Mouse (Mus musculus): ENCODE measurements around the gene Klhl6. TPM values are rescaled to one million over a fixed set of nuclear protein-coding genes. Genes with fewer than 3 reads are reported as not detected.
A peak's percentile ranks its signal among the peaks of the same experiment; 100 is the strongest.

Gene Klhl6
- polyA plus RNA-seq, 1 experiment from 2014 or later: 3.9 TPM

- Histone ChIP-seq H3K9me3 (no peaks in the 10 kb centered on the region), H3K4me2 (no peak overlapping the region), H3K27ac (replicated peaks) (no peak overlapping the region), H3K27me3 (no peaks in the 10 kb centered on the region), H3K36me3 (no peaks in the 10 kb centered on the region), H3K4me1 (replicated peaks) (no peaks in the 10 kb centered on the region), H3K4me3 (no peak overlapping the region), H3K9ac (no peak overlapping the region)
- 87% methylated on average over 2 of the region's 2 CpGs for WGBS
- ATAC-seq (ENCODE audit: low FRiP score, low read depth): no peak
Measured at GRCm38 (mm10) chr16:19984884-19985643, 2.2 kb upstream of the Klhl6 start.

GRCm38 (mm10) chr16:19983559-19983958 lies 722 bp upstream of the Klhl6 start:
- Histone ChIP-seq H3K4me1 (replicated peaks) (no peaks in the 10 kb centered on the region), H3K27me3 (no peaks in the 10 kb centered on the region), H3K36me3 (no peaks in the 10 kb centered on the region), H3K4me3 (no peak overlapping the region), H3K27ac (replicated peaks) (no peak overlapping the region), H3K9me3 (no peaks in the 10 kb centered on the region), H3K4me2 (no peak overlapping the region), H3K9ac (no peak overlapping the region)
- no peak for ATAC-seq (ENCODE audit: low FRiP score, low read depth)
- WGBS: 84% methylated on average over 4 of the region's 4 CpGs

- ATAC-seq (ENCODE audit: low FRiP score, low read depth): no peak
- H3K4me3 ChIP-seq: no peak overlapping the region
- peak overlapping the region; percentile 21; the same call in 1 of the 2 replicates for H3K4me2 ChIP-seq
- no peak overlapping the region for H3K9ac ChIP-seq
- H3K27me3 ChIP-seq: no peaks in the 10 kb centered on the region
- whole genome bisulfite sequencing: 80% methylated on average over 2 of the region's 2 CpGs
- H3K4me1 ChIP-seq (replicated peaks): no peaks in the 10 kb centered on the region
- no peaks in the 10 kb centered on the region for H3K9me3 ChIP-seq
- no peak overlapping the region for H3K27ac ChIP-seq (replicated peaks)
- H3K36me3 ChIP-seq: no peaks in the 10 kb centered on the region
Measured at GRCm38 (mm10) chr16:19981684-19982083, 1.2 kb downstream of the Klhl6 start.

- no peak overlapping the region for H3K4me2 ChIP-seq
- no peaks in the 10 kb centered on the region for H3K9me3 ChIP-seq
- no peaks in the 10 kb centered on the region for H3K36me3 ChIP-seq
- H3K27me3 ChIP-seq: no peaks in the 10 kb centered on the region
- no peak for ATAC-seq (ENCODE audit: low FRiP score, low read depth)
- no peak overlapping the region for H3K27ac ChIP-seq (replicated peaks)
- 93% methylated on average over 3 of the region's 3 CpGs for WGBS
- H3K4me3 ChIP-seq: no peak overlapping the region
- no peak overlapping the region for H3K9ac ChIP-seq
- H3K4me1 ChIP-seq (replicated peaks): no peaks in the 10 kb centered on the region
Measured at GRCm38 (mm10) chr16:19981006-19981405, 1.8 kb downstream of the Klhl6 start.

GRCm38 (mm10) chr16:19979755-19980154 lies 3.1 kb downstream of the Klhl6 start:
- no peak overlapping the region for H3K27ac ChIP-seq (replicated peaks)
- WGBS: 86% methylated on average over 2 of the region's 2 CpGs
- ATAC-seq (ENCODE audit: low FRiP score, low read depth): no peak
- H3K4me1 ChIP-seq (replicated peaks): no peaks in the 10 kb centered on the region
- H3K9me3 ChIP-seq: no peaks in the 10 kb centered on the region
- H3K36me3 ChIP-seq: no peaks in the 10 kb centered on the region
- no peak overlapping the region for H3K4me3 ChIP-seq
- H3K27me3 ChIP-seq: no peaks in the 10 kb centered on the region
- H3K9ac ChIP-seq: no peak overlapping the region
- H3K4me2 ChIP-seq: no peak overlapping the region

- H3K9me3 ChIP-seq: no peaks in the 10 kb centered on the region
- H3K36me3 ChIP-seq: no peaks in the 10 kb centered on the region
- H3K27me3 ChIP-seq: no peaks in the 10 kb centered on the region
- ATAC-seq (ENCODE audit: low FRiP score, low read depth): no peak
- H3K4me3 ChIP-seq: no peak overlapping the region
- no peaks in the 10 kb centered on the region for H3K4me1 ChIP-seq (replicated peaks)
- no peak overlapping the region for H3K4me2 ChIP-seq
- H3K27ac ChIP-seq (replicated peaks): no peak overlapping the region
- no peak overlapping the region for H3K9ac ChIP-seq
- 79% methylated on average over 5 of the region's 5 CpGs for WGBS
Measured at GRCm38 (mm10) chr16:19977282-19977681, 5.6 kb downstream of the Klhl6 start.

- Histone ChIP-seq H3K27me3 (no peaks in the 10 kb centered on the region), H3K4me2 (no peak overlapping the region), H3K4me1 (replicated peaks) (no peaks in the 10 kb centered on the region), H3K4me3 (no peak overlapping the region), H3K9me3 (no peaks in the 10 kb centered on the region), H3K9ac (no peak overlapping the region), H3K36me3 (no peaks in the 10 kb centered on the region), H3K27ac (replicated peaks) (no peak overlapping the region)
- ATAC-seq (ENCODE audit: low FRiP score, low read depth): no peak
- 83% methylated on average over 4 of the region's 4 CpGs for WGBS
Measured at GRCm38 (mm10) chr16:19976825-19977224, 6.0 kb downstream of the Klhl6 start.

- 86% methylated on average over 4 of the region's 4 CpGs for WGBS
- H3K9ac ChIP-seq: no peak overlapping the region
- H3K4me1 ChIP-seq (replicated peaks): no peaks in the 10 kb centered on the region
- H3K4me2 ChIP-seq: no peak overlapping the region
- H3K4me3 ChIP-seq: no peak overlapping the region
- no peak for ATAC-seq (ENCODE audit: low FRiP score, low read depth)
- H3K27me3 ChIP-seq: no peaks in the 10 kb centered on the region
- no peaks in the 10 kb centered on the region for H3K36me3 ChIP-seq
- no peaks in the 10 kb centered on the region for H3K9me3 ChIP-seq
- no peak overlapping the region for H3K27ac ChIP-seq (replicated peaks)
Measured at GRCm38 (mm10) chr16:19975432-19975831, 7.4 kb downstream of the Klhl6 start.

- no peak for ATAC-seq (ENCODE audit: low FRiP score, low read depth)
Measured at GRCm38 (mm10) chr16:19973480-19973879, 9.4 kb downstream of the Klhl6 start.

GRCm38 (mm10) chr16:19972736-19973350 lies 10.0 kb downstream of the Klhl6 start:
- Histone ChIP-seq H3K4me1 (replicated peaks) (no peaks in the 10 kb centered on the region), H3K9ac (no peak overlapping the region), H3K27ac (replicated peaks) (no peak overlapping the region), H3K4me3 (no peak overlapping the region), H3K36me3 (no peaks in the 10 kb centered on the region), H3K27me3 (no peaks in the 10 kb centered on the region), H3K9me3 (no peaks in the 10 kb centered on the region), H3K4me2 (no peak overlapping the region)
- no peak for ATAC-seq (ENCODE audit: low FRiP score, low read depth)

More at GRCm38 (mm10) chr16:19973480-19973879, 9.4 kb downstream of the Klhl6 start:
- Histone ChIP-seq H3K36me3 (no peaks in the 10 kb centered on the region), H3K4me3 (no peak overlapping the region), H3K27me3 (no peaks in the 10 kb centered on the region), H3K4me1 (replicated peaks) (no peaks in the 10 kb centered on the region), H3K27ac (replicated peaks) (no peak overlapping the region), H3K4me2 (no peak overlapping the region), H3K9me3 (no peaks in the 10 kb centered on the region), H3K9ac (no peak overlapping the region)
- 94% methylated on average over 1 of the region's 1 CpGs for WGBS

- H3K4me3 ChIP-seq: no peak overlapping the region
- no peaks in the 10 kb centered on the region for H3K4me1 ChIP-seq (replicated peaks)
- H3K36me3 ChIP-seq: no peaks in the 10 kb centered on the region
- no peak overlapping the region for H3K27ac ChIP-seq (replicated peaks)
- no peaks in the 10 kb centered on the region for H3K9me3 ChIP-seq
- no peak overlapping the region for H3K4me2 ChIP-seq
- no peak overlapping the region for H3K9ac ChIP-seq
- no peaks in the 10 kb centered on the region for H3K27me3 ChIP-seq
- WGBS: 90% methylated on average over 5 of the region's 5 CpGs
- ATAC-seq (ENCODE audit: low FRiP score, low read depth): no peak
Measured at GRCm38 (mm10) chr16:19969506-19969905, 13.3 kb downstream of the Klhl6 start.

- H3K4me2 ChIP-seq: no peak overlapping the region
- ATAC-seq (ENCODE audit: low FRiP score, low read depth): no peak
- H3K36me3 ChIP-seq: no peaks in the 10 kb centered on the region
- no peaks in the 10 kb centered on the region for H3K27me3 ChIP-seq
- no peak overlapping the region for H3K4me3 ChIP-seq
- no peaks in the 10 kb centered on the region for H3K9me3 ChIP-seq
- no peak overlapping the region for H3K27ac ChIP-seq (replicated peaks)
- no peaks in the 10 kb centered on the region for H3K4me1 ChIP-seq (replicated peaks)
- H3K9ac ChIP-seq: no peak overlapping the region
- WGBS: 97% methylated on average over 4 of the region's 4 CpGs
Measured at GRCm38 (mm10) chr16:19968666-19969065, 14.2 kb downstream of the Klhl6 start.
